Mouse (Mus musculus) liver, embryonic 14.5 days (tissue): ENCODE data around the gene Tmem269.

ENCODE experiments used
- CTCF ChIP-seq: IDR thresholded peaks from 2 replicates; pipeline ENCODE4 v1.5.1; 2016; ENCODE audit warnings: antibody characterized with exemption, low read depth, control low read depth
- EP300 ChIP-seq: IDR thresholded peaks from 2 replicates; pipeline ENCODE4 v1.6.1; 2016; ENCODE audit warnings: antibody characterized with exemption, low read depth

GRCm38 (mm10) chr4:119245556-119245955 lies 27.5 kb upstream of the Tmem269 start:
- TF ChIP-seq CTCF (no peak), EP300 (no peak)
